Mouse (Mus musculus): ENCODE measurements around the gene Olfr1198. TPM values are rescaled to one million over a fixed set of nuclear protein-coding genes. Genes with fewer than 3 reads are reported as not detected.

The Olfr1198 gene
- polyA plus RNA-seq, 1 experiment: not detected

- no peaks in the 10 kb centered on the region for H3K79me3 ChIP-seq (ENCODE audit: low read depth)
- H3K27me3 ChIP-seq (ENCODE audit: control insufficient read depth, insufficient read depth, insufficient read length): no peaks in the 10 kb centered on the region
- no peak for TF ChIP-seq MAX (IDR thresholded peaks at IDR 0.05)
- no peak for TF ChIP-seq FOSL1 (IDR thresholded peaks at IDR 0.05; ENCODE audit: insufficient read depth, low read length, poor library complexity, severe bottlenecking)
- no peak for TF ChIP-seq USF1 (IDR thresholded peaks at IDR 0.05; ENCODE audit: low read depth)
- no peak for TF ChIP-seq CTCF (IDR thresholded peaks at IDR 0.05; ENCODE audit: control insufficient read depth, insufficient read depth, insufficient read length)
- no peak for TF ChIP-seq MYOD1 (IDR thresholded peaks at IDR 0.05; ENCODE audit: control insufficient read depth, insufficient read length, low read depth)
- TF ChIP-seq CEBPB (IDR thresholded peaks at IDR 0.05; ENCODE audit: low read depth): no peak
- TF ChIP-seq MYOG (IDR thresholded peaks at IDR 0.05; ENCODE audit: control insufficient read depth, extremely low read depth, insufficient read length): no peak
- H3K4me3 ChIP-seq (ENCODE audit: insufficient read depth, poor library complexity, severe bottlenecking): no peak within 1 kb of the TSS
- H3K79me2 ChIP-seq (ENCODE audit: control insufficient read depth, insufficient read depth): no peaks in the 10 kb centered on the region
- no peak within 1 kb of the TSS for H3ac ChIP-seq (ENCODE audit: control insufficient read depth, insufficient read length, low read depth)
- no peaks in the 10 kb centered on the region for H3K36me3 ChIP-seq (ENCODE audit: control insufficient read depth, insufficient read depth)
Observed at GRCm38 (mm10) chr2:88704497-88704896, 46.7 kb downstream of the Olfr1198 start, which contains the start of gene Olfr1196. Gene Olfr1196 (minus strand): TSS chr2:88704597.

Other genes with a start within 250 kb of the Olfr1198 start
- gene Olfr1186, start 232.8 kb downstream of the Olfr1198 start, polyA plus RNA-seq (2012; fragmentation: generic; extraction: Trizol): not detected
- not detected for gene Olfr1188, start 194.4 kb downstream of the Olfr1198 start, polyA plus RNA-seq (2012; fragmentation: generic; extraction: Trizol)
- not detected for gene Olfr1189, start 164.9 kb downstream of the Olfr1198 start, polyA plus RNA-seq (2012; fragmentation: generic; extraction: Trizol)
- not detected for gene Olfr1191-ps1, start 110.8 kb downstream of the Olfr1198 start, polyA plus RNA-seq (2012; fragmentation: generic; extraction: Trizol)
- not detected for gene Olfr1192-ps1, start 102.9 kb downstream of the Olfr1198 start, polyA plus RNA-seq (2012; fragmentation: generic; extraction: Trizol)
- not detected for gene Olfr1193, start 75.7 kb downstream of the Olfr1198 start, polyA plus RNA-seq (2012; fragmentation: generic; extraction: Trizol)
- not detected for gene Olfr1195, start 62.2 kb downstream of the Olfr1198 start, polyA plus RNA-seq (2012; fragmentation: generic; extraction: Trizol)
- gene Olfr1196, start 46.8 kb downstream of the Olfr1198 start, polyA plus RNA-seq (2012; fragmentation: generic; extraction: Trizol): not detected
- not detected for gene Olfr1197, start 19.0 kb downstream of the Olfr1198 start, polyA plus RNA-seq (2012; fragmentation: generic; extraction: Trizol)
- gene Olfr1199, start 9.1 kb upstream of the Olfr1198 start, polyA plus RNA-seq (2012; fragmentation: generic; extraction: Trizol): not detected
- not detected for gene Olfr1200, start 19.1 kb upstream of the Olfr1198 start, polyA plus RNA-seq (2012; fragmentation: generic; extraction: Trizol)
- gene Olfr1201, start 41.7 kb upstream of the Olfr1198 start, polyA plus RNA-seq (2012; fragmentation: generic; extraction: Trizol): not detected
- not detected for gene Olfr1202, start 63.1 kb upstream of the Olfr1198 start, polyA plus RNA-seq (2012; fragmentation: generic; extraction: Trizol)
- gene Olfr1205, start 78.4 kb upstream of the Olfr1198 start, polyA plus RNA-seq (2012; fragmentation: generic; extraction: Trizol): not detected
- gene Olfr1204, start 97.9 kb upstream of the Olfr1198 start, polyA plus RNA-seq (2012; fragmentation: generic; extraction: Trizol): not detected
- gene Olfr1206, start 111.9 kb upstream of the Olfr1198 start, polyA plus RNA-seq (2012; fragmentation: generic; extraction: Trizol): not detected
- gene Olfr1208, start 150.9 kb upstream of the Olfr1198 start, polyA plus RNA-seq (2012; fragmentation: generic; extraction: Trizol): not detected
- not detected for gene Olfr1209, start 163.8 kb upstream of the Olfr1198 start, polyA plus RNA-seq (2012; fragmentation: generic; extraction: Trizol)
- not detected for gene Olfr1211, start 186.7 kb upstream of the Olfr1198 start, polyA plus RNA-seq (2012; fragmentation: generic; extraction: Trizol)
- gene Olfr1212, start 202.6 kb upstream of the Olfr1198 start, polyA plus RNA-seq (2012; fragmentation: generic; extraction: Trizol): not detected
- gene Gm13762, start 228.9 kb upstream of the Olfr1198 start, polyA plus RNA-seq (2012; fragmentation: generic; extraction: Trizol): not detected
- not detected for gene Olfr1214, start 241.3 kb upstream of the Olfr1198 start, polyA plus RNA-seq (2012; fragmentation: generic; extraction: Trizol)

Measured in C2C12 (cell line).